Mouse (Mus musculus): ENCODE results near the gene Zmynd19. TPM values are rescaled to one million over a fixed set of nuclear protein-coding genes. Genes with fewer than 3 reads are reported as not detected.
"Not testable (repeated sequence)": the region's sequence is repeated elsewhere in the genome, so short reads cannot be mapped to it uniquely, and the experiment has no call there.

The Zmynd19 gene
- polyA plus RNA-seq, 1 experiment from 2014 or later = 18.7 TPM

DNA sequence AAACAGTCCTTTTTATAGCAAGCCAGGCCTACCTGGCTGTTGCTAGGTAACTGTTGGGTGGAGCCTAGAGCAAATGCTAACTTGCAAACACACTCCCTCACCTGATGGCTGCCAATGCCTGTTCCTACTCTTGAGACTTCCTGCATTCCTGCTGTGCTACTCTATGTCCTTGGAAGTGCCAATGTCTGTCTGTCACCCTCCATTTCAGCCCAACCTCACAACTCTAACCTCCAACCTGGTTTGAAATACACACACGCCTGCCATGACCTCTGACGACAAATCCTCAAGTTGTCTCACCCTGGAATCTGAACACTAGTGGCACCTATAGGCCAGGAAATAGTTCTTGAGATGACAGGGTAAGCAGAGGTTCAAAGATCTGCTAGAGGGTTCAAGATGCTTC, 20.5 kb upstream of the Zmynd19 start:
- Histone ChIP-seq H3K36me3 (ENCODE audit: control insufficient read depth, insufficient read depth, low read length) (peaks cover 5% of the 10 kb centered on the region; the same call in 1 of the 2 replicates), H3K9ac (ENCODE audit: low read depth, low read length) (no peak overlapping the region), H3K9me3 (replicated peaks; ENCODE audit: control insufficient read depth, low read length, poor library complexity, severe bottlenecking) (no peaks in the 10 kb centered on the region), H3K27ac (ENCODE audit: low read length) (no peak overlapping the region), H3K4me1 (ENCODE audit: control insufficient read depth, insufficient read depth, low read length) (peaks cover 10% of the 10 kb centered on the region), H3K27me3 (ENCODE audit: control insufficient read depth, insufficient read depth, low read depth, low read length) (no peaks in the 10 kb centered on the region), H3K4me2 (ENCODE audit: low read length) (no peak overlapping the region), H3K4me3 (ENCODE audit: low read depth, low read length) (no peak overlapping the region)
- WGBS = 62% methylated on average over 2 of the region's 2 CpGs
- ATAC-seq = no peak

DNA sequence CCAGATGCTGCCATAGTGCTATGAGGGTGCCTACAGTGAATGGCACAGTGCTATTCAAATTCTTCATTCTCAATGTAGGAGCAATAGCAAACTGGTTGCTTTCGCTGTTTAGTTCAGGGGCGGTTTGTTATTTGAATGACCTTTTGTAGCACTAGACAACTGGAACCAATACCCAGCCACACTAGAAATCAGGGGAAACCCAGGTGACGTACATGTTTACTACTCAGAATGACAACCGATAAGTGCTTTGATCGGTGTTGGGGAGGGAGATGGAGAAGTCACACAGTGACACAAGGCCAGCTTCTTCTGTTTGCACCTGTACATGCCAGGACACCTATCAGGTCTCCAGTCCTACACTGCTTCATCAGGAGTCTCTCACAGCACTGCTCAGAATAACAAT, 20.0 kb upstream of the Zmynd19 start:
- no peak overlapping the region for H3K9ac ChIP-seq (ENCODE audit: low read depth, low read length)
- 92% methylated on average over 5 of the region's 5 CpGs for WGBS
- no peak overlapping the region for H3K4me3 ChIP-seq (ENCODE audit: low read depth, low read length)
- peaks cover 12% of the 10 kb centered on the region for H3K4me1 ChIP-seq (ENCODE audit: control insufficient read depth, insufficient read depth, low read length)
- H3K4me2 ChIP-seq (ENCODE audit: low read length) = no peak overlapping the region
- H3K27ac ChIP-seq (ENCODE audit: low read length) = no peak overlapping the region
- ATAC-seq = no peak
- H3K36me3 ChIP-seq (ENCODE audit: control insufficient read depth, insufficient read depth, low read length) = peaks cover 5% of the 10 kb centered on the region; the same call in 1 of the 2 replicates
- H3K9me3 ChIP-seq (replicated peaks; ENCODE audit: control insufficient read depth, low read length, poor library complexity, severe bottlenecking) = no peaks in the 10 kb centered on the region
- no peaks in the 10 kb centered on the region for H3K27me3 ChIP-seq (ENCODE audit: control insufficient read depth, insufficient read depth, low read depth, low read length)

DNA sequence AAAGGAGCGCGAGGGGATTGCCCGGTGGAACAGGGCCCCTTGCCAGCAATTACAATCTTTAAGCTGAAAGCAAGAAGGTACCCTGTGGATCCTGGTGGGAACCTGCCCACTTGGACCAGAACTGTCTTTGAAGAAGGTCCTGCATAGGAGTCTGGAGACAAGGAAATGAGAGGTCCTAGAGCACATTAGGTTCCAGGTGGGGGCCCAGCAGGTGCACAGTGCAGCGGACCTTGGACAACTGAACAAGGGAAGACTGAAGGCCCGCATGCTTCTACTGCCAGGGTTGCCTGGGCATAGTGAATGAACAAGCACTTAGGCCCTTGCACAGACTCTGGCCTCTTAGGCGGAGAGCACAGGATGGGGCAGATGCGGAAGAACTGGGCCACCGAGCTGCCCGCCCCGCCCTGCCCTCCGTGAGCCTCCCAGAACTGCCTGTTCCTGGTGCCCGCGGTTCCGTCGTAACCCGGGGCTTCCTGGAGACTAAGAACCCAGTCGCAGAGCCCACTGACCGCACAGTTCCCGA, 15.1 kb upstream of the Zmynd19 start:
- Histone ChIP-seq H3K9me3 (replicated peaks; ENCODE audit: control insufficient read depth, low read length, poor library complexity, severe bottlenecking) (no peaks in the 10 kb centered on the region), H3K36me3 (ENCODE audit: control insufficient read depth, insufficient read depth, low read length) (no peaks in the 10 kb centered on the region), H3K9ac (ENCODE audit: low read depth, low read length) (peak overlapping the region; percentile 77), H3K4me3 (ENCODE audit: low read depth, low read length) (peak overlapping the region; percentile 57), H3K4me1 (ENCODE audit: control insufficient read depth, insufficient read depth, low read length) (peaks cover 12% of the 10 kb centered on the region), H3K27me3 (ENCODE audit: control insufficient read depth, insufficient read depth, low read depth, low read length) (no peaks in the 10 kb centered on the region), H3K4me2 (ENCODE audit: low read length) (peak overlapping the region; percentile 68), H3K27ac (ENCODE audit: low read length) (0 out of 2 replicates have a peak overlapping the region, but pooled peaks have one; percentile 34)
- 2% methylated on average over 18 of the region's 19 CpGs for WGBS
- peak; percentile 69 for ATAC-seq

DNA sequence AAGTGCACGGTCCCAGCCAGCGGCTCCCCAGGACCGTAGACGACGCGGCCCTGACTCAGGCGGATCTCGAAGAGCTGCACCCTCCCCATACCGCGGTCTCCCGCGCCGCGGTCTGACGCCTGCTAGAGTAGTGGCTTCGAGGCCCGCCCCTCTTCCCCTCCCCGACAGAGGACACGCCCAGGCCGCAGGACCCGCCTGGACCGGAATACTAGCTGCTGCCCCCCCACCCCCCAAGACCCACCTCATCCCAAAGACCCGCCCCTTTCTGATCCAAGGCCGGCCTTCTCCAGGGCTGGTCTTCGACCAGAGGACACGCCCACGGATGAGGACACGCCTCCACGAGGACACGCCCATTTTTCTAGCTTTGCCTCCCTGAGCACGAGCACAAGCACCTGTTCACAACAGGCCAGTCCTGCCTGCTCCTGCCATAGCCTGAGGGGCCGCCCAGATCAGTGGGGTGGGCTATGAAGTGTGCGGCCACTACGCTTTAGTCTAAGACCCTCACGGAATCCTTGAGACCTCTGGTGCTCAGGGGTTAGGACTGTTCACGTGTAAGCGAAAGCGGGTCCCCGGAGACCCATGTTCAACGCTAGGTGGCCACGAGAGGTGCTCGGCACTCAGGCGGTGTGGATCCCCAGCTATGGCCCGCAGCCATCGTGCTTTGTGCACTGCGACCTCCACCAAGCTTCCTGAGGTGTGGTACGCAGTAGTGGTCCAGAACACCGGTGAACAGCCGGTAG, 14.4 kb upstream of the Zmynd19 start, which contains the start of gene Arrdc1:
Gene Arrdc1 (minus strand): TSS at position 196 of the 740 bp plus-strand sequence.
- H3K9ac ChIP-seq (ENCODE audit: low read depth, low read length) = peak within 1 kb of the TSS; percentile 77
- no peaks in the 10 kb centered on the region for H3K9me3 ChIP-seq (replicated peaks; ENCODE audit: control insufficient read depth, low read length, poor library complexity, severe bottlenecking)
- H3K4me3 ChIP-seq (ENCODE audit: low read depth, low read length) = peak within 1 kb of the TSS; percentile 57
- no peaks in the 10 kb centered on the region for H3K36me3 ChIP-seq (ENCODE audit: control insufficient read depth, insufficient read depth, low read length)
- ATAC-seq = peak; percentile 91
- WGBS = 0% methylated on average over 40 of the region's 49 CpGs
- peak within 1 kb of the TSS; percentile 53 for H3K27ac ChIP-seq (ENCODE audit: low read length)
- peaks cover 12% of the 10 kb centered on the region for H3K4me1 ChIP-seq (ENCODE audit: control insufficient read depth, insufficient read depth, low read length)
- H3K27me3 ChIP-seq (ENCODE audit: control insufficient read depth, insufficient read depth, low read depth, low read length) = no peaks in the 10 kb centered on the region
- H3K4me2 ChIP-seq (ENCODE audit: low read length) = peak within 1 kb of the TSS; percentile 68

DNA sequence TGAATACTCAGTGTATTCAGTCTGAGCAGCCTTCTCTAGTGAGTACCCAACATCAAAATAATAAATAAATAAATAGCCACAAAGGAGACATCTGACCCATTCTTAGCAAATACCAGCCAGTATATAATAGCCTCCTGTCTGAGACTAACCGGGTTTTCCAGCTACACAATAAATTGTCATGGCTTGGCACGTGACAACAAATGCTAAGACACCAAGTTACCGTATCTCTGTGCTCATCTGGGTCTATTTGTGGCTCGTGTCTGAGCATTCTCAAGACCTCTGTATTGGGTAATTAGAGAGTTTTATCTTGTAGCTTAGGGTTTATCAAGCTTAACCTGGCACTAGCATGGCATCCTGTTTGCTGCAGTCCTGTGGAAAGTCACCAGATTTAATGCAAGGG, 7.5 kb upstream of the Zmynd19 start:
- no peaks in the 10 kb centered on the region for H3K4me1 ChIP-seq (ENCODE audit: control insufficient read depth, insufficient read depth, low read length)
- H3K36me3 ChIP-seq (ENCODE audit: control insufficient read depth, insufficient read depth, low read length) = no peaks in the 10 kb centered on the region
- H3K4me3 ChIP-seq (ENCODE audit: low read depth, low read length) = no peak overlapping the region
- H3K4me2 ChIP-seq (ENCODE audit: low read length) = no peak overlapping the region
- H3K27ac ChIP-seq (ENCODE audit: low read length) = no peak overlapping the region
- no peak overlapping the region for H3K9ac ChIP-seq (ENCODE audit: low read depth, low read length)
- H3K27me3 ChIP-seq (ENCODE audit: control insufficient read depth, insufficient read depth, low read depth, low read length) = no peaks in the 10 kb centered on the region
- no peaks in the 10 kb centered on the region for H3K9me3 ChIP-seq (replicated peaks; ENCODE audit: control insufficient read depth, low read length, poor library complexity, severe bottlenecking)
- 87% methylated on average over 4 of the region's 4 CpGs for WGBS
- no peak for ATAC-seq

DNA sequence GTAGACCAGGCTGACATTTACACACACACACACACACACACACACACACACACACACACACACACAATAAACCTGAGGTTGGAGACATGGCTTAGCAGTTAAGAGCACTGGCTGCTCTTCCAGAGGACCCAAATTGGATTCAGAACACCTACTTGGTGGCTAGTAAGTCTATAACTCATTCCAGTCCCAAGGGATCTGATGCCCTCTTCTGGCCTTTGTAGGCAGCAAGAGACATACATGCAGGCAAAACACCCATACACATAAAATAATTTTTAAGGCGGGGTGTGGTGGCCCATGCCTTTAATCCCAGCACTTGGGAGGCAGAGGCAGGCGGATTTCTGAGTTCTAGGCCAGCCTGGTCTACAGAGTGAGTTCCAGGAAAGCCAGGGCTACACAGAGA, 5.3 kb upstream of the Zmynd19 start:
- not testable (repeated sequence) for H3K4me1 ChIP-seq (ENCODE audit: control insufficient read depth, insufficient read depth, low read length); H3K4me3 ChIP-seq (ENCODE audit: low read depth, low read length); H3K27ac ChIP-seq (ENCODE audit: low read length); H3K4me2 ChIP-seq (ENCODE audit: low read length); H3K27me3 ChIP-seq (ENCODE audit: control insufficient read depth, insufficient read depth, low read depth, low read length); H3K9ac ChIP-seq (ENCODE audit: low read depth, low read length); ATAC-seq; H3K9me3 ChIP-seq (replicated peaks; ENCODE audit: control insufficient read depth, low read length, poor library complexity, severe bottlenecking); H3K36me3 ChIP-seq (ENCODE audit: control insufficient read depth, insufficient read depth, low read length)
- WGBS = 58% methylated on average over 2 of the region's 2 CpGs

DNA sequence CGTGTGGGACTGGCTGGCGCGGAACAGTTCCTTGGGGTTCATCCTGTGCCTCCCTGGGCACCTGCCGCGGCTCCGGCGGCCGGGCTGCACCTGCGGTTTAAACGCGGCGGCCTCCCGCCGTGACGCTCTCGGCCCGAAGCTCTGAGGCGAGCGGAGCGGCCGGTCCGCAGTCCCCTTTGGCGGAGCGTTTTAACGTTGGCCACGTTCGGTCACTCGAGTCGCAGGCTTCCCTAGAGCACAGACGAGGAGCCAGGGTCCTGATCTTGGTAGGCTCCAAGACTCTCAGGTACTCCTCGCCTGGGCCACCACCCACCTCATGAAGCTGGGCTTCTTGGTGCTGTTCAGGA, 570 bp downstream of the Zmynd19 start:
- H3K4me2 ChIP-seq (ENCODE audit: low read length) = peak overlapping the region; percentile 96
- H3K27ac ChIP-seq (ENCODE audit: low read length) = peak overlapping the region; percentile 69
- ATAC-seq = 0 out of 2 replicates have a peak, but pooled peaks have one; percentile 15
- H3K27me3 ChIP-seq (ENCODE audit: control insufficient read depth, insufficient read depth, low read depth, low read length) = no peaks in the 10 kb centered on the region
- peaks cover 16% of the 10 kb centered on the region for H3K4me1 ChIP-seq (ENCODE audit: control insufficient read depth, insufficient read depth, low read length)
- peak overlapping the region; percentile 89 for H3K9ac ChIP-seq (ENCODE audit: low read depth, low read length)
- H3K36me3 ChIP-seq (ENCODE audit: control insufficient read depth, insufficient read depth, low read length) = peaks cover 16% of the 10 kb centered on the region
- no peaks in the 10 kb centered on the region for H3K9me3 ChIP-seq (replicated peaks; ENCODE audit: control insufficient read depth, low read length, poor library complexity, severe bottlenecking)
- peak overlapping the region; percentile 98 for H3K4me3 ChIP-seq (ENCODE audit: low read depth, low read length)
- WGBS = under 1% methylated on average over 30 of the region's 31 CpGs

DNA sequence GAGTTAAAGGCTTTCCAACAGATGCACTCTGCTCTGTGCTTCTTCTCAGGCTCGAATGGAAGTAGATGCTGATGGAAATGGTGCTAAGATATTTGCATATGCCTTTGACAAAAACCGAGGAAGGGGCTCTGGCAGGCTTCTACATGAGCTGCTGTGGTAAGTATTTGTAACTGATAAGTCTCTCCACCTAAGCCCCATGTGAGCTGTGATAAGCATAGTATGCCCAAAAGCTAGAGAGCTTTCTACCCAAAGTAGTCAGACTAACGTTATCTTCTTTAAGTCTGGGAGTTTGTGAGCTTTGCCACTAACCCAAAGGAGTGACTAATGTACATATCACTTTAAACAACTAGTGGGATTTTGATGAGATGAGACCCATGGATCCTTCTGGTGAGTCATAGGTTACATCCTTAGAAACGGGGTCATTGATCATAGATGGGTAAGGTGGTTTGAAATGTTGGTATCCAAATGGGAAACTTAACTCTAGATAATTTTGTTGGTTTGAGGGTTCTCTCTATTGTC, 3.0 kb downstream of the Zmynd19 start:
- H3K36me3 ChIP-seq (ENCODE audit: control insufficient read depth, insufficient read depth, low read length) = peaks cover 18% of the 10 kb centered on the region
- H3K4me1 ChIP-seq (ENCODE audit: control insufficient read depth, insufficient read depth, low read length) = peaks cover 16% of the 10 kb centered on the region
- H3K9ac ChIP-seq (ENCODE audit: low read depth, low read length) = no peak overlapping the region
- no peak overlapping the region for H3K4me3 ChIP-seq (ENCODE audit: low read depth, low read length)
- H3K27me3 ChIP-seq (ENCODE audit: control insufficient read depth, insufficient read depth, low read depth, low read length) = no peaks in the 10 kb centered on the region
- no peak overlapping the region for H3K27ac ChIP-seq (ENCODE audit: low read length)
- H3K4me2 ChIP-seq (ENCODE audit: low read length) = no peak overlapping the region
- H3K9me3 ChIP-seq (replicated peaks; ENCODE audit: control insufficient read depth, low read length, poor library complexity, severe bottlenecking) = no peaks in the 10 kb centered on the region
- 91% methylated on average over 4 of the region's 4 CpGs for WGBS
- no peak for ATAC-seq

DNA sequence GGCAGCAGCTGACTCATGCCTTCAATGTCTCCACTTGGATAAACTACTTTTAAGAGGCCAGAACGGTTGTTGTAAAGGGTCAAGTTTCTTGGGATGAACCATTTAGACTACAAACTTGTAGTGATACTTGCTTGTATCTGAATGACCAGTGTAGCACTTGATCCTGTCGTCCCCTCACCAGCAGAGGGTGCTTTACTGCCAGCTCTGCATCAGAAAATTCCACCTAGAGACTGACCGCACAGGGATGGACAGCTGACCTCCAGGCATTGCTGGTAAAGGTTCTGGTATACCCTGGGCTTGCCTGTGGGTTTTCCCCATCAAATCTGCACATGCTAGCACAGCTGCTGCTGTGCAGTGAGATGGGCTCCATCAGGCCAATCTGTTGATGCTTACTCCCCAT, 11.3 kb downstream of the Zmynd19 start:
- WGBS = 26% methylated on average over 3 of the region's 3 CpGs
- Histone ChIP-seq H3K27ac (ENCODE audit: low read length) (no peak overlapping the region), H3K36me3 (ENCODE audit: control insufficient read depth, insufficient read depth, low read length) (peaks cover 16% of the 10 kb centered on the region), H3K27me3 (ENCODE audit: control insufficient read depth, insufficient read depth, low read depth, low read length) (no peaks in the 10 kb centered on the region), H3K9ac (ENCODE audit: low read depth, low read length) (no peak overlapping the region), H3K4me3 (ENCODE audit: low read depth, low read length) (no peak overlapping the region), H3K4me2 (ENCODE audit: low read length) (no peak overlapping the region), H3K9me3 (replicated peaks; ENCODE audit: control insufficient read depth, low read length, poor library complexity, severe bottlenecking) (no peaks in the 10 kb centered on the region), H3K4me1 (ENCODE audit: control insufficient read depth, insufficient read depth, low read length) (peaks cover 7% of the 10 kb centered on the region)
- no peak for ATAC-seq

All from midbrain, embryonic 16.5 days (tissue).